Mouse (Mus musculus) frontal cortex, adult (tissue): ENCODE measurements around the gene Ppm1a.
A peak's percentile ranks its signal among the peaks of the same experiment; 100 is the strongest.

Source experiments
- ATAC-seq: cut with Nextera tagmentation; 2 replicates; pipeline ENCODE4 v1.9.2; 2017; ENCODE audit warnings: mild to moderate bottlenecking, moderate library complexity, mixed read lengths; ENCODE audit not compliant: low TSS enrichment

Gene Ppm1a

DNA sequence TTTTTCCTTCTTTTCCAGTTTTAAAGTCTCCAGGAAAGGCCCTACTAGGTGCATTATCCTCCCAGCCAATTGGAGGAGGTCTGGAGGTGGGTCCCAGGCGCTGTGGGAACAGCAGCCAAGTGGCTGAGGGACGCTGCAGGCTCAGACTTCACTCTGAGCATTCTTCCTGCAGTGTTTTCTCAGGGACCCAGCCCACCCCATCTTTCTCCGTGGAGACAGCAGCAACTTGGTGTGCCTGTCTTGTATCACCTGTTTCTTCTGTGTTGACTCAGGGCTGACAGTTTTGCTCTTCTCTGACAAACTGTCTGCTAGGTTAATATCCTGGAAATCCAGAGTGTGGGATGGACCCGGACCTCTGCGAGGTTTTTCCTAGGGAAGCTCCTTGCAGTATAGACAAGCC is 68.4 kb downstream of the Ppm1a start:
- no peak for ATAC-seq

DNA sequence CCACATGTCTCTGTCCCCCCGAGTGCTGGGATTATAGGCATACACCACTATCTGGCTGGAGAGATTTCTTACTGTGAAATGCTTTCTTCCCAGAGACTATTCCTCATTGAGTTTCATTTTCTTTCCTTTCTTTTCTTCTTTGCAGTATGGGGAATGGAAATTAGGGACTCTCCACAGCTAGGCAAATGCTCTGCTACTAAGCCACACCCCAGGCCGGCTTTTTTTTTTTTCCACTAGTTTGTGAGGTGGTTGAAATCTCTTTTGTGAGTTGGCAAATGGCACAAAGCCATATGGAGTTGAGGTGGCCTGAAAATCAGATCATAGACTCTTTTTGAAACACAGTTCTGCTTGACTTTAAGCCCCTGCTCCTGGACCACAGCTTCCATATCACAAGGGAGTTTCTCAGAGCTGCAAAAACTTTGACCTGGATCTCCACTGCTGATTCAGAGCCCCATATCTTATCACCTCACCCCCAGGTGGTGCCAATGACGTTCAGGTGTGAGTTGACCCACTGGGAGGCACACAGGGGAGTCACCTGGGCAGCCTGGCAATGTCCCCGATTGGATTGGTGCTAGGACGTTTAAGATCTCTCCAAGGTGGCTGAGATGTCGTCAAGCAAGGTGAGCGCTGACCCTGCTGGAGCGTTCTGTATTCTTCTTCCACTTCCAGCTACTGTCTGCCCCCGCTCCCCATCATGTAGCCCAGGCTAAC is 71.7 kb downstream of the Ppm1a start:
- ATAC-seq = no peak

DNA sequence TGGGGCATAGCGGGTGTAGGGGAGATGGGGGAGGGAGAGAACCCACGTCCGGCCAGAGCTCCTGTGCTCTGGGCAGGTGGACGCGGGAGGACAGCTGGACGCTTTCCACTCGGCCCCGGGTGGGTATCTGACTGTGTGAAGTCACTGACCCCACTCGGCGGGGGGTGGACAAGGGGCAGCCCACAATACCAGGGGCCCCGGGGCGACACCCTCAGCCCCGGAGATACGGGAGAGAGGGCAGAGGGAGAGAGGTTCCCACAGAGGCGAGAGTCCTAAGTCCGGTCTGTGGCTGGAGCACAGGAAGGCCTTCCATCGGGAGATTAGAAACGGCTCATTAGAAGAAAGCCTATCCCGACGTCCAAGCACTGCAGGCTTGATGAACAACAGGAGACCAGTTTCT is 72.5 kb downstream of the Ppm1a start:
- ATAC-seq = no peak

DNA sequence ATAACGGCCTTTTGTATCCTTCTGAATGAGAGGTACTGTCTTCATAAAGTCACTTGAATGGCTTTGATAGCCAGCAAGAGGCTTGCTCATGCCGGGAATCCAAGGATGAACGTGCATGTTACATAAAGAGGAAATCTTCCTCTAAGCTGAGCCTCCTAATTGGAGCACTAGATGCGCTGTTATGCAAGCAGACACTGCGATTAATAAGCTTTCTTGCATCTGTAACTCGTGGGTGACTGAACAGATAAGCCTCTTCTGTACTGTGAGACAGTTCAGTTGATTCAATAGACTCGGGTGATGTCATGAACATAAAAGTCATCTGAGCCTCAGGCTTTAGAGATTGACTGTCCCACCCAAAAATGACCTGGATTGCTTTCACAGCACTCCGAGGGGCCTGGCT is 73.1 kb downstream of the Ppm1a start:
- 0 out of 2 replicates have a peak, but pooled peaks have one; percentile 44 for ATAC-seq

DNA sequence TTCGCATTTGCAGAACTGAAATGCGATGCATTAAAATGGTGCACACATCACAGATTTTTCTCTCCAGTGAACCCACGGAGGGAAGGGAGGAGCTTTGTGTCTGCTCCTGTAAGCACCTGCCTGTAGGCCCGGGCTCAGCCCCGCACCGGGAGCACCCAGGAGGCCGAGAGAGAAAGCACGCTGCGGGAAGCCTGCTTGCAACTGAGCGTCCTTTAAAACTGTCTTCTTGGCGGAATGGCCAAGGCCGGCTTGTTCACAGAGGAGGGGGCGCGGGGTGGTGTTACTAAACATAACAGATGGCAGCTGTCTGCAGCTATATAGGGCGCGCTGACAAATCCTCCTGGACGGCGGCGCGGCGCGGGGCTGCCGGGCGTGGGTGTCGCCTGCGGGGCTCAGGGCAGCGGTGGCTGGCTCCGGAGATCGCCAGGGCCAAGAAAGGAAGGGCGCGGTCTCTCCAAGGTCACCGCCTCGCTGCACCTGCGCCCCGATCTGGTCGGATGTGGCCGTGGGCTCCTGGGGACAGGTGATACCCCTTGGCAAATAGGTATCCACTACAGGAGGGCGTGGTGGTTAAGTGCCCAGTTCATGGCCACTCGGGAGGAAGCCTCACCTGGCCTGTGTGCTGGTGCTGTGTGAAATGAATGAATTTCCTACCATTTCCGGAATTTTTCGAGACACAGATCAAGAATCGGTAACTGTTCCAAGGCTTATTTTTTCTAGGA is 74.6 kb downstream of the Ppm1a start:
- peak; percentile 81 for ATAC-seq

DNA sequence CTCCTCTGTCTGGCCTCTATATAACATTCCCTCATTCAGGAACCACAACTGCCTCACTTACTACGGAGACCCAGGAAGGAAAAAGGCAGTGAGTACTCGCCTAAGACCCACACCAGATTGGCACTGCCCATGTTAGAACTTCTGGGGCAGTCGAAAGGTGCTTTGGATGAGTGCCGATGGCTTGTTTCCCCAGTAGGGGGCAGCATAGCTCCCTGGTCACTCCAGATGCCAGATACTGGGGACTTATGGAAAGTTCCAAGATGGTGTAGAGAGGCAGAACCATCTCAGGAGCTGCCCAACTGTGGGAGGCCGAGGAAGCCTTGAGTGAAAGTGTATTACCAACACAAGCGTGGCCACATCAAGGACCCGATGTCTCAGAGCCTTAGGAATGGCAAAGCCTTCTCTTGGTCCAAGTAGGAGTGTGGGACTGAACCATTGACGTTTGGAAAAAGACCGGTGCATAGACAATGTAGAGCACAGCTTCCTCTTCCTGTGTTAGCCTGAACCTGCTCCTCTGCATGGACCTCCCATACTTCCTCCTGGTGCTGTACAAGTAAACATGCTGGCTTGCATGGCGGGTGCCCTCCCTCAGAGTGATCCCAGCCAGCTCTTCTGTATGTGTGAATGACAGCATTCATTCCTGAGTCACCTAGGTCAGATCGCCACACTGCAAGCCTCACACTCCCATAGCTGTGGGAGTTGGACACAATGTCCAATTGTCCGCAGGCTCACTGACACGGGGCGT is 77.7 kb downstream of the Ppm1a start:
- no peak for ATAC-seq

DNA sequence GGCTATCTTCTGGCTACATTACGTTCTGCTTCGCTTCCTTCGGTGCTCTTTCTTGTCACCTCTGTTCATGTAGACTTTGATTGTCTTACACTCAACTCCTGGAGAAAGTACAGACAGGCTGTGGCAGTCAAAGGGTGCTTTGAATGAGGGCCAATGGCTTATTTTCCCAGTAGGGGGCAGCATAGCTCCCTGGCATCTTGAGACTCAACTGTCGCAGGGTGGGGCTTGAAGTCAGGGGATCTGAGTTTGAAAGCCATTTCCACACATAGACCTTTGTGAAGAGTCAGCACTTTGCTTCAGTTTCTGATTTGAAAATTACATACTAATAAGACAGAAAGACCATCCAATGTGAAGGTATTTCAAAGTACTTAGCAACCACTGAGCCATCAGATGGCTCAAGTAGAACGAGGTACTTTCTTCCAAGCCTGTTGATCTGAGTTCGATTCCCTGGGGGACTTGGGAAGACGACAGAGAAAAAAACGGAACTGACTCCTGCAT is 78.3 kb downstream of the Ppm1a start:
- ATAC-seq = no peak

DNA sequence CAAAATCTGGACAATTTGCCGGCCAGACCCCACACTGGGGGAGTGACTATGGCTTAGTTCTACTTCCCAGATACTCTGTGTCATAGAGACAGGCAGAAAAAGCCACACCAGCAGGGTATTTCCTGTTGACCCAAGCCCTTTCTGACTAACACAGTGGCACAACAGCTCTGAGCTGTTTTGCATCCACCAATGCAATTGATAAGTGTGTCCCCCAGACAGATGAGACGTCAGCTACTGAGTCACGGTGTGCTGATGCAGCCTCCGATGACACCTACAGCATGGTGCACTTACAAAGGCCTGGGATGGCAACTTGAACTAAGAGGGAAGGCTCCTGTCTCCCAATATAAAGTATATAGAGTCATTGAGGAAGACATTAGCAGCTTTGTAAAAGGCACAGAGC is 80.0 kb downstream of the Ppm1a start:
- ATAC-seq = no peak

DNA sequence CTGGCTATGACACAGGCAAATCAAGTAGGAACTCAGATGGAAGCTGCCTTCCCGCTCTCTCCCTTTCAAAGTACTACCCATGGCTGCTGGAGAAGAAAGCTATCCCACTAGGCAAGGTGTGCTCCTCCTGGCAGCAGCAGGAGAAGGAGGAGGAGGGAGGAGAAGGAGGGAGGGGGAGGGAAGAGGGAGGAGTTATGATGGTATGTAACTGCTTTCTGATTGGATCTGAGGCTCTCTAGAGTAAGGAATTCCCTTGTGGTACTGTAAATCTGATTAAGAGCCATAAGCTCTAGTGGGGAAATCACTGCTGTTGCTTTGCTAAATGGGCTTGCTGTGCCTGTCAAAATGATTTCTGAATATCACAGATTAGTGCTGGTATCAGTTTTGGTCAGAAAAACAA is 84.2 kb downstream of the Ppm1a start:
- ATAC-seq = no peak

DNA sequence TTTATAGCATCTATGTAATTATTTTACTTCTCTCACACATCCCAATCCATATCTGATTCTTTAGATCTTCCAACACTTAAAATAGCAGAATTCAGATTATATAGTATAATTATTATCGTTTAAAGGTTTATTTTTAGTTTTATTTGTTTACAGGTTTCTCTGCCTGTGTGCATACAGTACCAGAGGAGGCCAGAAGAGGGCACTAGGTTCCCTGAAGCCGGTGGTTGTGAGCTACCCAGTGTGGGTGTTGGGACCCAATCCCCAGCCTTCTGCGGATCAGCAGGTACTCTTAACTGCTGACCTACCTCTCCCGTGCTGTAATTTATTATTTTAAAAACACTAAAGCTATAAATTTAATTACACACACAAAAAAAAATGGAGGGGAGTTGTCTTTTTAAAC is 85.9 kb downstream of the Ppm1a start:
- no peak for ATAC-seq

DNA sequence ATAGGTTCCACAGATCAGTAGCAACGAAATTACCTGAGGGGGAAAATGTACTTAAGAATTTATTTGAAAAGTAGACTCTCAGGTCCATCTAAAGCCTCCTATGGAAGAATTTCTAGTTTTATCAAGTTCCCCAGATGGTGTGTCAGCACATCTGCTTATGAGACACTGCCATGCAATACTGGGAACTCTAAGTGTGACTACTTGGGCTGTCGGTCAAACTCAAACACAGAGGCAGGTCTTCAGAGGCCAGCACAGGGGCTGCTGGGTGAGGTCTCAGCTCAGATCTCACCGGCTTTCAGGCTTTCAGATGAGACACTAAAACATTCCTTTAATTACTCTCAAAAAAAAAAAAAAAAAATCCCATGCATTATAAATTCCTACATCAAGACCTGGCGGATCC is 86.3 kb downstream of the Ppm1a start:
- no peak for ATAC-seq

DNA sequence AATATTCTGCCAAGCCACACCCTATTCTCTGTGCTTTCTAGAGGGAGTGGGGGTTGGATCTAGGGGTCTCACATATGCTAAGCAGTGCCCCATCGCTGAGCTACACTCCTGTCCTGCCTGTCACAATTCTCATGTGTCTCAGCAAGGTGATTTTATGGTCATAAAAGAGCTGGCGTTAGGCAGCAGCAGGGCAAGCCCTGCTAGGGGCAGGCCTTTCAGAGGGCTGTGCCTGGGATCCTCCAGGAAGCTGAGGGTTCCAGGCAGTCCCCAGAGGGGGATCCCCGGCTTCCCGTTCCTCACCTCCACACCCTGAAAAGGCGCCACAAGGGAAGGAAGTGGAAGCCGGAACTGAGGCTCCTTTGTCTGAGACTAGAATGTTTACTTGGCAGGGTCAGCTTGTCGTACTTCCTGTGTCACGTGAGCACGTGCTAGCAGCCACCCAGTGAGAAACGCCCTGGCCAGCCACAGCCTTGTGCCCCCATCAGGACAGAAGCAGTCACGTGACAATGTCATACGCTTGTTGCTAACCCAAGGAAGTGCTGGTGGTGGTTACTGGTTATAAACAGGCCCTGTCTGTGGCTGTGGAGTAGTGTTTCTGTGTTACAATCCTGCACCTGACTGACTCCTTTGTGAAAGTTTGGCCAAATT is 86.8 kb downstream of the Ppm1a start:
- ATAC-seq = no peak

DNA sequence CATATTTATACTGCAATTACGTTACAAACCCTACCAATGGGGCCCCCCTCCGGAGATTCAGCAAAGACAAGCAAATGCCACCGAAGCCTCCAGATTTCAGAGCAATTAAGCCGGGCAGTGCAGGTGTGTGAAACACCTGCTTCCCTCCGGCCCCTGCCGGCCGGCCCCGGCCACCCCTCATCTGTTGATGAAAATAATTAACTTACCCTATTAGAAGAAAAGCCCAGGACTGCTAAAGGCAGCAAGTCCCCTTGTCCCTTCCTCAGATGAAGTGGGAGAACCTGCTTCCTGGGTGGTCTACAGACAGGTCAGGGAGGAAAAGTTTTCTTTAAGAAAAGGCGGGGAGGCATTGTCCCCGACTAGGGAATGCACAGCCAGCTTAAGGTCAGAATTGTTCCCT is 88.7 kb downstream of the Ppm1a start:
- no peak for ATAC-seq

DNA sequence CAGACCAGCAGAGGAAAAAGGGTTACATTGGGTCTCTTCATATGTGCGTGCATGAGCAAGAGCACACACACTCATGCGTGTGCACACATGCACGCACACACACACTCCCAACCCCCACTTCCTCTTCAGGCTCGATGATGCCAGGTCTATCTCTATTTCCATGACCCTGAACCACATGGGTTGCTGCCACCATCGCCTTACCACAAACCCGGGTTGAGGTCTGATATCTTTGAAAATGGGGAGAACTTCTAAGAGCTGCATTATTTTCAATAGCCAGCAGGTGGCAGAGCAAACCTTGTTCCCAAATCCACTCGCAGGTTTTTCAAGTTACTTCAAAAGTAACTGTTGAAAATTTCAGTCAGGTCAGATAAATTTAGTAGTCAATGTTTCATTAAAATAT is 90.5 kb downstream of the Ppm1a start:
- no peak for ATAC-seq
